Mouse (Mus musculus): Measurements from ENCODE around the gene Agmat. TPM values are rescaled to one million over a fixed set of nuclear protein-coding genes. Genes with fewer than 3 reads are reported as not detected.

Gene Agmat
- polyA plus RNA-seq (2012; rRNA removed) (0.21 TPM in 1 of 2 replicates, not detected in the other), polyA plus RNA-seq (2014; fragmentation: Nextera tagmentation; extraction: Ambion mirVana) (not detected in 2 replicates)

DNA sequence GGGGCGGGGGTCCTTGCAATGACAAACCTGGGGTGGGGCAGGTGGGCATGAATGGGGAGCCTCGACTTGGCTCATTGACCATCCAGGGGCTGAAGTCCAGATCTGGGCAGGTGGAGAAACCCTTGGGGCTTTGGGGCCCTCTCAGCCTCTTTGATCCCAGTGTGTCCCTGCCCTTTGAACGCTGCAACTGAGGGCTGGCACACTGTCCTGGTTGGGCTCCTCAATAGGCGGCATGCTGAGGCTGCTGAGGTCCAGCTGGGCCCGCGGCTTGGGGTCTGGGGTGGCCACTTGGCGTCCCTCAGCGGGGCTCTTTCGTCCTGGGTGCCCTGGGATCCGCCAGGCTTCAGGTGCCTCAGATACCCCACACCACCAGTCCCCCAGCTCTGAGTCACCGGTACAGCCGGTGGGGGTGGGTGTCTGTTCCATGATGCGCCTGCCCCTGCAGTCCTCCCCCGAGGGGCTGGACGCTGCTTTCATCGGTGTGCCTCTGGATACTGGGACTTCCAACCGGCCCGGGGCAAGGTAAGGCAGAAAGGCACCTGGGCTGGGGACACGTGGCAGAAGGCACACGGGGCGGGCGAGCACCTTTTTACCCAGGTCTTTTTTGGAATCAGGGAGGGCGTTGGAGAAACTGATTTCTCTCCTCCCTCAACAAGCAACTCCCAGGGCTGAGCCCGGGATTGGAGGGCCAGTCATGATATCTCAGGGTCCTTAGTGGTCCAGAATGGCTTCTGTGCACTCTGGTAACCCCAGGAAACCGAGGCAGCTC, at the start of gene Agmat:
Gene Agmat (plus strand): TSS at position 95 of the 769 bp plus-strand sequence.
- H3K9me3 ChIP-seq (ENCODE audit: control insufficient read depth, low read length): no peaks in the 10 kb centered on the region
- H3K36me3 ChIP-seq (ENCODE audit: control insufficient read depth, insufficient read depth, low read length): no peaks in the 10 kb centered on the region
- TF ChIP-seq POLR2A (IDR thresholded peaks at IDR 0.05; ENCODE audit: borderline replicate concordance, extremely low read depth, insufficient read depth, insufficient read length): no peak
- no peak within 1 kb of the TSS for H3K9ac ChIP-seq (ENCODE audit: low read depth, low read length, severe bottlenecking)
- ATAC-seq (ENCODE audit: low FRiP score, low read depth): no peak
- no peaks in the 10 kb centered on the region for H3K27me3 ChIP-seq (ENCODE audit: control insufficient read depth, insufficient read depth, low read length)
- 23% methylated on average over 20 of the region's 25 CpGs for WGBS
- H3K27ac ChIP-seq (replicated peaks; ENCODE audit: low read depth, low read length): no peak within 1 kb of the TSS
- no peak for DNase-seq (ENCODE audit: low spot score)
- no peak within 1 kb of the TSS for H3K4me2 ChIP-seq (replicated peaks; ENCODE audit: low read depth, low read length, severe bottlenecking)
- H3K4me1 ChIP-seq (ENCODE audit: control insufficient read depth, insufficient read depth, low read length): no peaks in the 10 kb centered on the region
- no peak within 1 kb of the TSS for H3K4me3 ChIP-seq (replicated peaks; ENCODE audit: low read length)

DNA sequence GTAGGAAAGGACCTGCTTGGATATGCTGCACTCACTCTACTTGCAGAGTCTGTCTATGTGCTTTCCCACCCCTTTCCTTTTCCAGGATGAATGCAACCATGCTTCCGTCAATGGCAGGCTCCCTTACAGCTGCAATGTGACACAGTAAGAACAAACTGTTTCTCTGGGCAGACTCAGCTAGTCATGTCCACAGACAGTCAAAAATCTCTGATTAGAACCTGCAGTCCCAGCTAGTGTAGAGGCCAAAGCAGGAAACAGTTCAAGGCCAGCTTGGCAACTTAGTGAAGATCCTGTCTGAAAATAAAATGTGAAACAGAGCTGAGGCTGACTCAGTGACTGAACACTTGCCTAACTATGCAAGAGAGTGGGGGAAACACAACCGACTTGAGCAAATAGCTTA, 41.8 kb upstream of the Agmat start:
- Histone ChIP-seq H3K4me3 (replicated peaks; ENCODE audit: low read length) (no peak overlapping the region), H3K4me1 (ENCODE audit: control insufficient read depth, insufficient read depth, low read length) (no peaks in the 10 kb centered on the region), H3K9me3 (ENCODE audit: control insufficient read depth, low read length) (no peaks in the 10 kb centered on the region), H3K4me2 (replicated peaks; ENCODE audit: low read depth, low read length, severe bottlenecking) (no peak overlapping the region), H3K36me3 (ENCODE audit: control insufficient read depth, insufficient read depth, low read length) (peaks cover 91% of the 10 kb centered on the region), H3K9ac (ENCODE audit: low read depth, low read length, severe bottlenecking) (no peak overlapping the region), H3K27me3 (ENCODE audit: control insufficient read depth, insufficient read depth, low read length) (no peaks in the 10 kb centered on the region), H3K27ac (replicated peaks; ENCODE audit: low read depth, low read length) (no peak overlapping the region)
- WGBS: 90% methylated on average over 2 of the region's 2 CpGs
- no peak for DNase-seq (ENCODE audit: low spot score)
- no peak for TF ChIP-seq POLR2A (IDR thresholded peaks at IDR 0.05; ENCODE audit: borderline replicate concordance, extremely low read depth, insufficient read depth, insufficient read length)
- ATAC-seq (ENCODE audit: low FRiP score, low read depth): no peak

DNA sequence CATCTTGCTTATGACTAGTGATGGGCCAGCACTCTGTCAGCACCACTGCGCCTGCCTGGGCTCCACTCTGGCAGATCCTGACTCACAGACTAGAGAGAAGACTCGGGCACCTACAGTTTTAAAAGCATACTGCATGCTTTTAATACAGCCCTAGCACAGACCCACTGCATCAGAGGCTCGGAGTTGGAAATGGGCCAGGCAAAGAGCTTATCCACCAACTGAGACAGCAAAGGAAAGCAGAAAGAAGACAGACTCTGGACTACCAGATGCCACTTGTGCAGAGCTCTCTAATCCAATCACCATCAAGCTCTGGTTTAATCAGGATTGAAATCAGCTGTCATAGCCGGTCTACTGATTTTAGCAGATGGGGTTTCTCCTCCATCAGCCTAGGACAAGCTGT, 41.1 kb upstream of the Agmat start:
- H3K4me1 ChIP-seq (ENCODE audit: control insufficient read depth, insufficient read depth, low read length): no peaks in the 10 kb centered on the region
- 81% methylated on average over 4 of the region's 4 CpGs for WGBS
- no peaks in the 10 kb centered on the region for H3K9me3 ChIP-seq (ENCODE audit: control insufficient read depth, low read length)
- H3K27me3 ChIP-seq (ENCODE audit: control insufficient read depth, insufficient read depth, low read length): no peaks in the 10 kb centered on the region
- DNase-seq (ENCODE audit: low spot score): no peak
- no peak overlapping the region for H3K27ac ChIP-seq (replicated peaks; ENCODE audit: low read depth, low read length)
- H3K9ac ChIP-seq (ENCODE audit: low read depth, low read length, severe bottlenecking): no peak overlapping the region
- no peak overlapping the region for H3K4me3 ChIP-seq (replicated peaks; ENCODE audit: low read length)
- no peak for TF ChIP-seq POLR2A (IDR thresholded peaks at IDR 0.05; ENCODE audit: borderline replicate concordance, extremely low read depth, insufficient read depth, insufficient read length)
- H3K4me2 ChIP-seq (replicated peaks; ENCODE audit: low read depth, low read length, severe bottlenecking): no peak overlapping the region
- no peak for ATAC-seq (ENCODE audit: low FRiP score, low read depth)
- peaks cover 88% of the 10 kb centered on the region for H3K36me3 ChIP-seq (ENCODE audit: control insufficient read depth, insufficient read depth, low read length)

DNA sequence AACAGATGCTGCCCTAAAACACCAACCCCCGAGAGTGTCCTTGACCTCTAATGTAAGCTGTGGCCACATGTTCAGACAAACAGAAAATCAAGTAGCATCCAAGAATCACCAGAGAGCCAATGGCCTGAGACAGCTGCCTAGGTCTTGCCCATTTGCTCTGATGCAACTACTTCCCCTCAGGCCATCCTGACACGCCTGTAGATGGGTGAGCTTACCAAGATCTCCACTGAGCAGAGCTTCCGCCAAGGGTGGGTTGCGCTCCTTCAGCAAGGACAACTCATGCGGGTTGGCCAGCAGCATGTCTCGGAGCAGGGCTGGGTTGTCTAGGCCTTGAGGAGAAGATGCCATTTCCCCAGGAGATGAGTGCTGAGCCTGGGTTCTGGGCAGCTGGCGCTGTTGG, 38.5 kb upstream of the Agmat start:
- Histone ChIP-seq H3K4me1 (ENCODE audit: control insufficient read depth, insufficient read depth, low read length) (no peaks in the 10 kb centered on the region), H3K4me3 (replicated peaks; ENCODE audit: low read length) (no peak overlapping the region), H3K9ac (ENCODE audit: low read depth, low read length, severe bottlenecking) (no peak overlapping the region), H3K27ac (replicated peaks; ENCODE audit: low read depth, low read length) (no peak overlapping the region), H3K9me3 (ENCODE audit: control insufficient read depth, low read length) (no peaks in the 10 kb centered on the region), H3K36me3 (ENCODE audit: control insufficient read depth, insufficient read depth, low read length) (peaks cover 94% of the 10 kb centered on the region), H3K4me2 (replicated peaks; ENCODE audit: low read depth, low read length, severe bottlenecking) (no peak overlapping the region), H3K27me3 (ENCODE audit: control insufficient read depth, insufficient read depth, low read length) (no peaks in the 10 kb centered on the region)
- DNase-seq (ENCODE audit: low spot score) (no peak), ATAC-seq (ENCODE audit: low FRiP score, low read depth) (no peak)
- WGBS: 90% methylated on average over 7 of the region's 7 CpGs
- no peak for TF ChIP-seq POLR2A (IDR thresholded peaks at IDR 0.05; ENCODE audit: borderline replicate concordance, extremely low read depth, insufficient read depth, insufficient read length)

DNA sequence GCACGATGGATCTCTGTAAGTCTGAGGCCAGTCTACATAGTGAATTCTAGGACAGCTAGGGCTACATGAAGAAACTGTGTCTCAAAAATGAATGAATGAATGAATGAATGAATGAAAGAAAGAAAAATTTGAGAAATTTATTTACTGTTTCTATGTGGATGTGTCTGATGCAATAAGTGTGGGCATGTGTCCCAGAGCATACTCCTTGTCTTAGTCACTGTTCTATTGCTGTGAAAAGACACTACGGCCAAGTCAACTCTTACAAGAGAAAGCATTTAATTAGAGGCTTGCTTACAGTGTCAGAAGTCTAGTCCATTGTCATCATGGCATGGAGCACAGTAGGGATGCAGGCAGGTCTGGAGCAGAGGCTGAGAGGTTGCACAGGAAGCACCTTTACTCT, 37.5 kb upstream of the Agmat start:
- Histone ChIP-seq H3K27me3 (ENCODE audit: control insufficient read depth, insufficient read depth, low read length) (no peaks in the 10 kb centered on the region), H3K36me3 (ENCODE audit: control insufficient read depth, insufficient read depth, low read length) (peaks cover 90% of the 10 kb centered on the region), H3K27ac (replicated peaks; ENCODE audit: low read depth, low read length) (no peak overlapping the region), H3K4me1 (ENCODE audit: control insufficient read depth, insufficient read depth, low read length) (peaks cover 3% of the 10 kb centered on the region; the same call in 1 of the 2 replicates), H3K9me3 (ENCODE audit: control insufficient read depth, low read length) (no peaks in the 10 kb centered on the region), H3K4me3 (replicated peaks; ENCODE audit: low read length) (no peak overlapping the region), H3K4me2 (replicated peaks; ENCODE audit: low read depth, low read length, severe bottlenecking) (no peak overlapping the region), H3K9ac (ENCODE audit: low read depth, low read length, severe bottlenecking) (no peak overlapping the region)
- 88% methylated on average over 2 of the region's 2 CpGs for WGBS
- no peak for DNase-seq (ENCODE audit: low spot score)
- no peak for ATAC-seq (ENCODE audit: low FRiP score, low read depth)
- TF ChIP-seq POLR2A (IDR thresholded peaks at IDR 0.05; ENCODE audit: borderline replicate concordance, extremely low read depth, insufficient read depth, insufficient read length): no peak

Data from limb, embryonic 14.5 days (tissue).